In genomic region chr16:76307039-76307438, GRCm38 (mm10) we compare ENCODE assay signal across 13 mouse cellular contexts.
A peak's percentile ranks its signal among the peaks of the same experiment; 100 is the strongest.
DNase-seq lines count a peak whose midpoint lies in the region; ATAC-seq lines count a peak whose summit lies in the region.
"Had no signal": no experiment of that assay in that cellular context is flagged by ENCODE, and none has a peak within 500 bp of the region (broad histone marks: within the 10 kb centered on the region; RNA-seq: fewer than 3 reads in every experiment).

No protein-coding gene starts in this region.

- no peak overlapping the region for H3K27ac ChIP-seq in heart, embryonic 10.5 days
- H3K27ac ChIP-seq in midbrain, embryonic 16.5 days (ENCODE audit: low read length): no peak overlapping the region
- H3K27ac ChIP-seq: embryonic facial prominence, embryonic 12.5 days; limb, embryonic 12.5 days; neural tube, embryonic 13.5 days had no signal

- H3K9ac ChIP-seq in midbrain, embryonic 16.5 days (ENCODE audit: low read depth, low read length): no peak overlapping the region
- H3K9ac ChIP-seq: embryonic facial prominence, embryonic 12.5 days; limb, embryonic 12.5 days; neural tube, embryonic 13.5 days had no signal

- H3K4me2 ChIP-seq in midbrain, embryonic 16.5 days (ENCODE audit: low read length): no peak overlapping the region
- H3K4me2 ChIP-seq: embryonic facial prominence, embryonic 12.5 days; limb, embryonic 12.5 days; neural tube, embryonic 13.5 days had no signal

- no peak for ATAC-seq in midbrain, embryonic 16.5 days
- ATAC-seq: activated CD4-positive, CD25-positive, alpha-beta regulatory T cell, adult 4 months had no signal

- no peaks in the 10 kb centered on the region for H3K9me3 ChIP-seq in heart, embryonic 10.5 days
- H3K9me3 ChIP-seq in midbrain, embryonic 16.5 days (replicated peaks; ENCODE audit: control insufficient read depth, low read length, poor library complexity, severe bottlenecking): no peaks in the 10 kb centered on the region
- H3K9me3 ChIP-seq: embryonic facial prominence, embryonic 12.5 days; limb, embryonic 12.5 days; neural tube, embryonic 13.5 days had no signal

- peak; percentile 64 to 67 for DNase-seq in cerebellum, adult 18-20 months
- DNase-seq in cerebellum, adult 11 months: no peak
- peak; percentile 49 to 56 for DNase-seq in heart, adult 18-20 months
- DNase-seq in heart, embryonic 10.5 days (ENCODE audit: low spot score): no peak
- DNase-seq in retina, postnatal 1 day: peak; percentile 48
- DNase-seq in retina, embryonic 14.5 days (ENCODE audit: low spot score): no peak
- no peak for DNase-seq in right cerebral cortex, adult 18-20 months
- DNase-seq: adrenal gland, postnatal 36 days had no signal

- H3K4me3 ChIP-seq in heart, embryonic 10.5 days: no peak overlapping the region
- no peak overlapping the region for H3K4me3 ChIP-seq in midbrain, embryonic 16.5 days (ENCODE audit: low read depth, low read length)
- H3K4me3 ChIP-seq: embryonic facial prominence, embryonic 12.5 days; limb, embryonic 12.5 days; neural tube, embryonic 13.5 days had no signal

- no peaks in the 10 kb centered on the region for H3K4me1 ChIP-seq in heart, embryonic 10.5 days
- peaks cover 3% of the 10 kb centered on the region; the same call in 1 of the 2 replicates for H3K4me1 ChIP-seq in midbrain, embryonic 16.5 days (ENCODE audit: control insufficient read depth, insufficient read depth, low read length)
- H3K4me1 ChIP-seq: embryonic facial prominence, embryonic 12.5 days; neural tube, embryonic 13.5 days had no signal

- WGBS in heart, embryonic 10.5 days: 65% methylated on average over 3 of the region's 3 CpGs
- 56% methylated on average over 3 of the region's 3 CpGs for WGBS in midbrain, embryonic 16.5 days

- H3K36me3 ChIP-seq in heart, embryonic 10.5 days: peaks cover 7% of the 10 kb centered on the region; the same call in 1 of the 2 replicates
- H3K36me3 ChIP-seq in midbrain, embryonic 16.5 days (ENCODE audit: control insufficient read depth, insufficient read depth, low read length): no peaks in the 10 kb centered on the region

- no peaks in the 10 kb centered on the region for H3K27me3 ChIP-seq in heart, embryonic 10.5 days (ENCODE audit: insufficient read depth, poor library complexity, severe bottlenecking)
- H3K27me3 ChIP-seq in midbrain, embryonic 16.5 days (ENCODE audit: control insufficient read depth, insufficient read depth, low read depth, low read length): no peaks in the 10 kb centered on the region
- H3K27me3 ChIP-seq: embryonic facial prominence, embryonic 12.5 days; limb, embryonic 12.5 days; neural tube, embryonic 13.5 days had no signal

Comparison
In these comparisons a context has a peak if more than half of its experiments do, and no peak if none do; other contexts are left out.
1. DNase-seq: peak in cerebellum, adult 18-20 months (2 of 2), heart, adult 18-20 months (2 of 2) and retina, postnatal 1 day (single experiment); none in cerebellum, adult 11 months (single experiment), heart, embryonic 10.5 days (single experiment), retina, embryonic 14.5 days (single experiment) and right cerebral cortex, adult 18-20 months (single experiment).